Mouse (Mus musculus) cerebellum, adult 18-20 months (tissue): ENCODE data around the gene Scgb1b18.
"Not testable (repeated sequence)": the region's sequence is repeated elsewhere in the genome, so short reads cannot be mapped to it uniquely, and the experiment has no call there.

Experiments
- DNase-seq, 2 experiments: peaks; one replicate each; pipeline ENCODE4 v3.0.0; 2021

The Scgb1b18 gene

DNA sequence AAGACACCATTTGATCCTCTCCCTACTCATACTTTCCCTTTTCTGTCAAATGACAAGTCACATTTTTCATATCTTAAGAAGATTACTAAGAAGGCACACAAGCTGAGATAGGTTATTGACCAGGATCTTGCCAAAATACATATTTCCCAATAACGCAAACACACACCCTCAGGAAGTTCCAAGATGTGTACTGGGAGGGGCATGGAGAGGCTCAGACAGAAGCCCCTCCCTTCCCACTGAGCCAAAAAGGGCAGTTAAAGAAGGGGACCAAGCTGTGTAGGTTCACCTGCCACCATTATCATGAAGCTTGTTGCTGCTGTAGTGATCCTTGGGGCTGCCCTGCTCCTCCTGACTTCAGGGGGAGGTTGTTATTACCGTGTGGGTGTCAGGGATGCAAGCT is at the start of gene Scgb1b18:
Gene Scgb1b18, plus strand, starts transcription at position 301 of the 400 bp plus-strand sequence.
- DNase-seq: not testable (repeated sequence)

DNA sequence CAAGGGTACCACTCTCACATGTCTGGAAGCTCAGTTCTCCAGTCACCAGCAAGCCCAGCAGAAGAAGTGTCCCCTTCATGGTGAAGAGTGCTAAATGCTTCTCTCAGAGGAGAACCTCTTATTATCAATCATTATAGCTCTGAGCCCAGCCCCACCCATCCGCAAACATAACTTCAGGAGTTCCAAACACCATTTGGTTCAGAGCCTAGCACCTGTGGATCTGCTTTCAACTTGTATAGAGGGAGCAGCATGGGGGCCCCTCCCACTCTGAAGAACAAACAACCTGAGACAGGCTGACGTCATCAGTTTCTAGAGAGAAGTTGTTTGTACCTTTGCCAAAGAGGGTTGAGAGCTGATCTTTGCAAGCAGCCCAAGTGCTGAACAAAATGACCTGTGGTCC is 11.6 kb upstream of the Scgb1b18 start, which contains the start of gene Scgb2b18:
Gene Scgb2b18, minus strand, starts transcription at position 101 of the 400 bp plus-strand sequence.
- not testable (repeated sequence) for DNase-seq
